Mouse (Mus musculus) testis, adult 2 months (tissue): ENCODE results near the gene Mbnl2. TPM values are rescaled to one million over a fixed set of nuclear protein-coding genes. Genes with fewer than 3 reads are reported as not detected.

Experiments
- H3K27ac ChIP-seq: fragments of 200-500 bp; 2 replicates; pipeline ENCODE4 v1.5.1; 2012; ENCODE audit warnings: low read depth, low read length; ENCODE audit not compliant: control insufficient read depth, insufficient read depth
- H3K27me3 ChIP-seq: fragments of 200-500 bp; 2 replicates; pipeline ENCODE4 v1.6.1; 2012; ENCODE audit warnings: mild to moderate bottlenecking, low read length, moderate library complexity; ENCODE audit not compliant: control insufficient read depth, insufficient read depth
- H3K36me3 ChIP-seq: fragments of 200-500 bp; 2 replicates; pipeline ENCODE4 v1.6.1; 2012; ENCODE audit warnings: mild to moderate bottlenecking, low read length; ENCODE audit not compliant: control insufficient read depth, insufficient read depth
- H3K4me1 ChIP-seq: fragments of 200-500 bp; 2 replicates; pipeline ENCODE4 v1.6.1; 2012; ENCODE audit warnings: low read length; ENCODE audit not compliant: control insufficient read depth, insufficient read depth
- H3K4me3 ChIP-seq: fragments of 200-500 bp; 2 replicates; pipeline ENCODE4 v1.5.1; 2012; ENCODE audit warnings: low read depth, mild to moderate bottlenecking, low read length, moderate library complexity, mixed read lengths; ENCODE audit not compliant: control insufficient read depth
- CTCF ChIP-seq: fragments of 200-500 bp; IDR thresholded peaks from 2 replicates; pipeline ENCODE4 v1.5.1; 2012; ENCODE audit warnings: low read depth, mild to moderate bottlenecking, inconsistent platforms, low read length, moderate library complexity; ENCODE audit not compliant: control insufficient read depth, insufficient read depth, insufficient replicate concordance
- POLR2A ChIP-seq: fragments of 200-500 bp; IDR thresholded peaks from 2 replicates; pipeline ENCODE4 v1.6.1; 2012; ENCODE audit warnings: low read depth, mild to moderate bottlenecking, inconsistent platforms, low read length, moderate library complexity; ENCODE audit not compliant: control insufficient read depth
- polyA plus RNA-seq: library from polyadenylated mRNA; depleted of rRNA; stranded (reverse); fragments of >200 nt; gene quantifications from 2 replicates; pipeline ENCODE4 v1.2.3, GENCODE M21; 2012

Gene Mbnl2
- polyA plus RNA-seq, 1 experiment: 14.7 TPM

DNA sequence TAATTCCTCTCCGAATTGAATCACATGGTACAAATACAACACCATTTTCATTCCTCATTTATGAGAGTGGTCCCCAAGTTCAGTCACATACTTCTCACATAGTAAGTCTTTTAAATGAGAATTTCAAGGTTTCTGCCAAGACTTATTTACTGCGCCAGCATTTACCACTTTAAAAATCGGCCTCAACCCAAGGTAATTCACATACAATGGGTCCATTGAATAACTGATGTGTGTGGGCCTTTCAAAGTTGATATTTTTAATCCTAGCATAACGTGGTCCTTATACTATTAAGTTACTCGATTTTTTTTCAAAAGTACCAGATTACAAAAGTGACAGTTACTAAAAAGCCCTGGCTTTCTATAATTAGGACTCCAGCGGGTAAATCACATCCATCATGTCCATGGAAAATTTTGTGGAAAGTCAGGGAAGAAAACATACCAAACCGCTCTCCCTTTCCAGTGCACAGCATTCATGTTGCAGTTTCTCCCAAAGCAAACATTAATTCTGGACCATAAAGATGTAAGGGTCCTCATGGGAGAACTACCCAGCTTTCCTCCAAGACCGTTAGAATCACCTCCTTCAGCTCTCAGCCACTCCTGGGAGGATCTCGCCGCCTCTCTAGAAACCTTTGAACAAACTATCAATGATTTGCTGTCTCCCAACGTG lies 107.8 kb downstream of the Mbnl2 start:
- Histone ChIP-seq H3K4me3 (no peak overlapping the region), H3K27me3 (no peaks in the 10 kb centered on the region), H3K36me3 (no peaks in the 10 kb centered on the region), H3K4me1 (no peaks in the 10 kb centered on the region), H3K27ac (no peak overlapping the region)
- TF ChIP-seq POLR2A (no peak), CTCF (no peak)

DNA sequence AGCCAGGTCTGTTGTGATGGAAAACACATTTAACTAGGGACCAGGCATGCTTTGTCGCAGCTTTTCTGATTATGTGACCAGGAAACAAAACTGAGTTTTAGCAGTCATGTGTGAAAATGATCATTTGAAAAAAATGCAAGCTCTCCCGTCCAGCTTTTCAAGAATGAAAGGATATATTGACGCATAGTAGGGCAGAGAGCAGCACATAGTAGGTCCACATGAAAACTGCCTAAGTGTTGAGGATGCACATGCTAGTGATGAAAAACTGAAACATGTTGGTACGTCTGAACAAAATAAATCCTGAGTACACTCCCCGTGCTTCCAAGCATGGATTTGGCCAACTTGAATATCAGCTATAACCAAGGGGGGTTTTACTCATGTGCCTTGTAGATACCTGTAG lies 109.1 kb downstream of the Mbnl2 start:
- Histone ChIP-seq H3K4me1 (no peaks in the 10 kb centered on the region), H3K27me3 (no peaks in the 10 kb centered on the region), H3K27ac (no peak overlapping the region), H3K4me3 (no peak overlapping the region), H3K36me3 (no peaks in the 10 kb centered on the region)
- TF ChIP-seq POLR2A (no peak), CTCF (no peak)

GRCm38 (mm10) chr14:120387293-120387692 lies 111.8 kb downstream of the Mbnl2 start:
- no peak overlapping the region for H3K27ac ChIP-seq

DNA sequence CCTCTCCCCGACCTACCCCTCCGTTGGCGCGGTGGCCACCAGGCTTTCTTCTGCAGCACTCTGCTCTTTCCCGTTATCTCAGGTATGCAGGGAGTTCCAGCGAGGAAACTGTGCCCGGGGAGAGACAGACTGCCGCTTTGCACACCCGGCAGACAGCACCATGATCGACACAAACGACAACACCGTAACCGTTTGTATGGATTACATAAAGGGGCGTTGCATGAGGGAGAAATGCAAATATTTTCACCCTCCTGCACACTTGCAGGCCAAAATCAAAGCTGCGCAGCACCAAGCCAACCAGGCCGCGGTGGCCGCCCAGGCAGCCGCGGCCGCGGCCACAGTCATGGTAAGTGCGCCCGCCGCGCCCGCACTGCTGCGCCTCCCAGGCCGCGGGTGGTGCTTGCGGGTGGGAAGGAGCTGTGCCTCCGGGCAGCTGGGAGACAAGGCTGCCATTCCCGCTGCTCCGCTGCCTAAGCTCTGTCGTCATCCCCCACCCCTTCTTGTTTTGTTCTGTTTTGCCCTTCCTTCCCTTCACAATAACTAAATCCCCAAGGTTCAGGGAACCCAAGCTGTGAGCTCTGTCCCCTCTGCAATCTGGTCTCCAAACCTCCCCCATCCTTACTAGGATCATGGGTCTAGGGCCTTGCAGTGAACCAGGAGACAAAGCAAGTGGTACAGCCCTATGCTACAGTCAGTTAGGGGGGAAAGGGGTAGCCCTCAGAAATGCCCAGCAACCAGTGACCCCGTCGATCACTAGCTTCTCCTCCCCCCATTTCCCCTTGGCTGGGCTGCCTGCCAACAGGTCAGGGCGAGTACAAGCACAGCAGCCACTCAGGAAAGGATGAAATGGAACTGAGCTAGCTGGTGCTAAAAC lies 113.6 kb downstream of the Mbnl2 start:
- Histone ChIP-seq H3K27ac (no peak overlapping the region), H3K36me3 (no peaks in the 10 kb centered on the region), H3K27me3 (no peaks in the 10 kb centered on the region), H3K4me3 (no peak overlapping the region), H3K4me1 (no peaks in the 10 kb centered on the region)
- no peak for TF ChIP-seq POLR2A
- no peak for TF ChIP-seq CTCF

More at GRCm38 (mm10) chr14:120387293-120387692, 111.8 kb downstream of the Mbnl2 start:
- Histone ChIP-seq H3K4me1 (no peaks in the 10 kb centered on the region), H3K27me3 (no peaks in the 10 kb centered on the region), H3K4me3 (no peak overlapping the region), H3K36me3 (no peaks in the 10 kb centered on the region)
- no peak for TF ChIP-seq CTCF
- TF ChIP-seq POLR2A: no peak

DNA sequence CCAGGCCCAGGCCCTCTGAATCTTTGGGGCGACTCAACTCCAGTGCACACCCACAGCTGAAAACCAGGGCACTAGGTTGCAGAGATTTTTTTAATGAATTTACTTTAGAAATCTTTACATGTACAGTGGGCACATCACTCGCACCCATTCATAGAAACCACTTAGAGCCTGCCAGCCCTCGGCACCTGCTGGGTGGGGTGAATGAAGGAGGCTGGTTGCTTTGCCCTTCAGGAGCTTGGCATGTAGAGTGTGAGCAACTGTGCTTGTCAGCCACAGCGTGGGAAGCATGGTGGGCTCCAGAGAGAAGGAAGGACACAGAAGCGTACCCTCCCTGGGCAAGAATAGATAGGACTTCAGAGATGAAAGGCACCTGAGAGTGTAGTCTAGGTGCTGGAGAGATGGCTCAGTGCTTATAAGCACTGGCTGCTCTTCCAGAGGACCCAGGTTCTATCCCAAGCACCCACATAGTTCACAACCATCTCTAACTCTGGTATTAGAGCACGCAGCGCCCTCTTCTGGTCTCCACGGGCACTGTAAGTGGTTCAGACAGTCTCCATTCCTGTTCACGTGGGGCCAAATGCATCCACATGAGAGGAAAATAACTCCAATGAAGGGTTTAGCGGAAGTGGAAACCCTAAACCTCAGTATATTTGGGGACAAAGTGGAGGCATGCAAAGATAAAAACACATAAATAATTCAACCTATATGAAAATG lies 114.9 kb downstream of the Mbnl2 start:
- H3K4me1 ChIP-seq: no peaks in the 10 kb centered on the region
- no peaks in the 10 kb centered on the region for H3K27me3 ChIP-seq
- no peak overlapping the region for H3K27ac ChIP-seq
- H3K4me3 ChIP-seq: no peak overlapping the region
- no peaks in the 10 kb centered on the region for H3K36me3 ChIP-seq
- TF ChIP-seq POLR2A: no peak
- TF ChIP-seq CTCF: peak; percentile 62; the same call in 1 of the 2 replicates

- H3K4me3 ChIP-seq: no peak overlapping the region
- H3K27me3 ChIP-seq: no peaks in the 10 kb centered on the region
- H3K4me1 ChIP-seq: peaks cover 2% of the 10 kb centered on the region
- no peak for TF ChIP-seq CTCF
- TF ChIP-seq POLR2A: no peak
- H3K36me3 ChIP-seq: no peaks in the 10 kb centered on the region
- no peak overlapping the region for H3K27ac ChIP-seq
Observed at GRCm38 (mm10) chr14:120391701-120392100, 116.2 kb downstream of the Mbnl2 start.

DNA sequence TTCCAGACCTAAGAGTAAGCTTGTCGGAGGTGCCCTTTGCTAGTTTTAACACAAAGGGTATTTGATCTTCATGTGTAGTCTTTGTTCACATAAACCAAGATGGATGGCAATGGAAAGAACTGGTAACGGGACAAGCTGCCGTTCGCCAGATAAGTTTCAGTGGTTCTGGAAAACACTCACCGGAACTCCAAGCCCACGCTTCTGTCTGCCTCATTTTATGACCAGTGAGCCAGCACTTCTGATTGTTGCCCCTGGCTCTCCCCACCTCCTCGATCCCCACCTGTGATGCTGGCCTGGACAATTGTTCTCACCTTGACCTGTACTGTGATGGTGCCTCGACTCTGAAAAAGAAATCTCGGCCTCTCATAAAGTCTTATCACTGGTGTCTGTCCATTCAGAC lies 117.0 kb downstream of the Mbnl2 start:
- Histone ChIP-seq H3K4me1 (peaks cover 6% of the 10 kb centered on the region), H3K27ac (no peak overlapping the region), H3K4me3 (no peak overlapping the region), H3K27me3 (no peaks in the 10 kb centered on the region), H3K36me3 (no peaks in the 10 kb centered on the region)
- TF ChIP-seq CTCF: no peak
- TF ChIP-seq POLR2A: no peak
